ENCODE assay signal across 16 mouse cellular contexts in the genomic region with DNA sequence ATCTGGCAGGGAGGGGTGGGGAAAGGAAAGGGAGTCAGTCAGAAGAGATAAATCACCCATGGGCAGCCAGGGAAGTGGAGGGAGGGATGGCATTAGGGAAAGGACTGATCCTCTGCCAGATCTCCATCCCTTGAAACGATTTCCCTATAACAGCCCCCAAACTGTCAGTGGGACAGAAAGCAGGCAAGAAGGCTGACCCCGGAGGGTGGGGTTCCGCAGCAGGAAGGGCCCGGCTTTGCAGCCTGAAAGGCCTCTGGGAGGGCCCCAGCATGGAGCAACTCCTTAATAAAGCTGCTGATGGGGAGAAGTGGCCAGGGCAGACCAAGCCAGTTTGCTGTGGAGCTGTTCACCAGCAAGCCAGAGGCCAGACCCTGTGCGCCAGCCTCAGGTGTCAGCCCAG.
A peak's percentile ranks its signal among the peaks of the same experiment; 100 is the strongest.
DNase-seq lines count a peak whose midpoint lies in the region; ATAC-seq and TF ChIP-seq lines count a peak whose summit lies in the region.
"Had no signal": no experiment of that assay in that cellular context is flagged by ENCODE, and none has a peak within 500 bp of the region (broad histone marks: within the 10 kb centered on the region; RNA-seq: fewer than 3 reads in every experiment).

No protein-coding gene starts in this region.

- peaks cover 12% of the 10 kb centered on the region; the same call in 1 of the 2 replicates for H3K36me3 ChIP-seq in forebrain, embryonic 10.5 days (replicated peaks)
- H3K36me3 ChIP-seq in forebrain, postnatal 0 days (ENCODE audit: insufficient read depth): no peaks in the 10 kb centered on the region
- H3K36me3 ChIP-seq in heart, embryonic 14.5 days (ENCODE audit: control insufficient read depth, insufficient read depth, low read length): peaks cover 81% of the 10 kb centered on the region
- H3K36me3 ChIP-seq in embryonic facial prominence, embryonic 10.5 days (replicated peaks): peaks cover 66% of the 10 kb centered on the region
- H3K36me3 ChIP-seq in stomach, embryonic 14.5 days (ENCODE audit: control insufficient read depth, insufficient read depth, low read length): 0 out of 2 replicates have a peak, but pooled peaks cover 2% of the 10 kb centered on the region
- H3K36me3 ChIP-seq: hindbrain, embryonic 15.5 days had no signal

- TF ChIP-seq CTCF in forebrain, postnatal 0 days (IDR thresholded peaks at IDR 0.05; ENCODE audit: low read depth): no peak

- H3K27me3 ChIP-seq in forebrain, embryonic 10.5 days (ENCODE audit: poor library complexity, severe bottlenecking): peaks cover 14% of the 10 kb centered on the region; the same call in 1 of the 2 replicates
- no peaks in the 10 kb centered on the region for H3K27me3 ChIP-seq in forebrain, postnatal 0 days (ENCODE audit: insufficient read depth, low read length)
- H3K27me3 ChIP-seq in heart, embryonic 14.5 days (ENCODE audit: control insufficient read depth, insufficient read depth, low read length): no peaks in the 10 kb centered on the region
- H3K27me3 ChIP-seq in embryonic facial prominence, embryonic 10.5 days (replicated peaks; ENCODE audit: low read depth, poor library complexity, severe bottlenecking): no peaks in the 10 kb centered on the region; the same call in 1 of the 2 replicates
- no peaks in the 10 kb centered on the region for H3K27me3 ChIP-seq in stomach, embryonic 14.5 days (ENCODE audit: control insufficient read depth, insufficient read depth, low read length)
- H3K27me3 ChIP-seq: liver, embryonic 13.5 days had no signal

- peaks cover 27% of the 10 kb centered on the region for H3K4me1 ChIP-seq in forebrain, embryonic 10.5 days
- no peaks in the 10 kb centered on the region for H3K4me1 ChIP-seq in forebrain, postnatal 0 days (ENCODE audit: insufficient read depth)
- H3K4me1 ChIP-seq in heart, embryonic 14.5 days (ENCODE audit: control insufficient read depth in 2 of 2, insufficient read depth in 2 of 2, low read length in 2 of 2): peaks cover 61 to 85% of the 10 kb centered on the region in 2 experiments
- peaks cover 47% of the 10 kb centered on the region for H3K4me1 ChIP-seq in embryonic facial prominence, embryonic 10.5 days
- H3K4me1 ChIP-seq in stomach, embryonic 14.5 days (ENCODE audit: control insufficient read depth, insufficient read depth, low read length): peaks cover 34% of the 10 kb centered on the region

- 0 out of 2 replicates have a peak overlapping the region, but pooled peaks have one; percentile 2 for H3K27ac ChIP-seq in forebrain, embryonic 10.5 days
- no peak overlapping the region for H3K27ac ChIP-seq in forebrain, postnatal 0 days (ENCODE audit: low read depth, low read length)
- H3K27ac ChIP-seq in heart, embryonic 14.5 days (replicated peaks in 1 of 2; ENCODE audit: control insufficient read depth in 1 of 2, insufficient read depth in 1 of 2, low read depth in 2 of 2, low read length in 2 of 2): peak overlapping the region; percentile 37 to 68; a peak in 3 of 4 replicates
- H3K27ac ChIP-seq in embryonic facial prominence, embryonic 10.5 days (replicated peaks): 0 out of 2 replicates have a peak overlapping the region, but pooled peaks have one; percentile 1
- peak overlapping the region; percentile 35 for H3K27ac ChIP-seq in stomach, embryonic 14.5 days (ENCODE audit: low read length)
- H3K27ac ChIP-seq: hindbrain, embryonic 15.5 days; liver, embryonic 13.5 days had no signal

- H3K9ac ChIP-seq in forebrain, postnatal 0 days: no peak overlapping the region
- peak overlapping the region; percentile 50 for H3K9ac ChIP-seq in heart, embryonic 14.5 days (ENCODE audit: low read length)
- no peak overlapping the region for H3K9ac ChIP-seq in stomach, embryonic 14.5 days (replicated peaks; ENCODE audit: low read depth, low read length)
- H3K9ac ChIP-seq: hindbrain, embryonic 15.5 days; liver, embryonic 13.5 days had no signal

- intact Hi-C loops in heart, postnatal 25 days (cut with DNase I): no loop called here

- WGBS in forebrain, embryonic 10.5 days: 59% methylated on average over 5 of the region's 5 CpGs
- 62% methylated on average over 5 of the region's 5 CpGs for WGBS in forebrain, postnatal 0 days
- 29% methylated on average over 5 of the region's 5 CpGs for WGBS in heart, embryonic 14.5 days
- WGBS in embryonic facial prominence, embryonic 10.5 days: 72% methylated on average over 5 of the region's 5 CpGs
- WGBS in stomach, embryonic 14.5 days: 28% methylated on average over 5 of the region's 5 CpGs

- H3K4me2 ChIP-seq in forebrain, postnatal 0 days (ENCODE audit: low read depth): no peak overlapping the region
- H3K4me2 ChIP-seq in heart, embryonic 14.5 days (ENCODE audit: low read length): no peak overlapping the region
- H3K4me2 ChIP-seq in stomach, embryonic 14.5 days (replicated peaks; ENCODE audit: low read depth, low read length): no peak overlapping the region
- H3K4me2 ChIP-seq: hindbrain, embryonic 15.5 days; liver, embryonic 13.5 days had no signal

- H3K4me3 ChIP-seq in forebrain, embryonic 10.5 days: no peak overlapping the region
- no peak overlapping the region for H3K4me3 ChIP-seq in forebrain, postnatal 0 days (ENCODE audit: low read depth, low read length)
- H3K4me3 ChIP-seq in heart, embryonic 14.5 days (ENCODE audit: control insufficient read depth in 1 of 2, insufficient read depth in 1 of 2, low read depth in 1 of 2, low read length in 2 of 2): no peak overlapping the region
- no peak overlapping the region for H3K4me3 ChIP-seq in embryonic facial prominence, embryonic 10.5 days
- H3K4me3 ChIP-seq in stomach, embryonic 14.5 days (ENCODE audit: low read depth, low read length): no peak overlapping the region
- H3K4me3 ChIP-seq: hindbrain, embryonic 15.5 days; liver, embryonic 13.5 days had no signal

- ATAC-seq in forebrain, postnatal 0 days: no peak
- ATAC-seq in heart, embryonic 14.5 days (ENCODE audit: insufficient number of reproducible peaks, insufficient read depth, low FRiP score, low read depth): no peak
- peak; percentile 56 for ATAC-seq in stomach, embryonic 14.5 days (ENCODE audit: insufficient number of reproducible peaks, insufficient read depth, low FRiP score, low read depth)
- ATAC-seq: forebrain, embryonic 14.5 days; midbrain, embryonic 16.5 days had no signal

- no peak for DNase-seq in forebrain, embryonic 10.5 days (ENCODE audit: extremely low spot score, low spot score)
- no peak for DNase-seq in forebrain, postnatal 0 days
- DNase-seq in heart, postnatal 25 days (ENCODE audit: low spot score): no peak
- no peak for DNase-seq in embryonic facial prominence, embryonic 10.5 days (ENCODE audit: low spot score)
- DNase-seq in embryo, embryonic 9.5 days (ENCODE audit: extremely low spot score): no peak
- no peak for DNase-seq in adrenal gland, adult 8-10 months
- DNase-seq: cerebellum, postnatal 14 days; embryo, embryonic 11 days; kidney, adult 8-10 months; left cerebral cortex, postnatal 4 days; liver, embryonic 13.5 days had no signal

- H3K9me3 ChIP-seq in forebrain, embryonic 10.5 days: no peaks in the 10 kb centered on the region
- H3K9me3 ChIP-seq in forebrain, postnatal 0 days (ENCODE audit: low read length): no peaks in the 10 kb centered on the region
- H3K9me3 ChIP-seq in heart, embryonic 14.5 days (ENCODE audit: control insufficient read depth, low read length): no peaks in the 10 kb centered on the region
- H3K9me3 ChIP-seq in embryonic facial prominence, embryonic 10.5 days: no peaks in the 10 kb centered on the region
- no peaks in the 10 kb centered on the region for H3K9me3 ChIP-seq in stomach, embryonic 14.5 days (ENCODE audit: control insufficient read depth, low read depth, low read length)
- H3K9me3 ChIP-seq: hindbrain, embryonic 15.5 days; liver, embryonic 13.5 days had no signal
